Mouse (Mus musculus) embryonic fibroblast, embryonic 13.5 days (primary cell): ENCODE data around the gene Asic4. TPM values are rescaled to one million over a fixed set of nuclear protein-coding genes. Genes with fewer than 3 reads are reported as not detected.

Experiments used
- H3K27ac ChIP-seq: 2 replicates; pipeline ENCODE4 v1.5.1; 2012; ENCODE audit warnings: low read length, control low read depth, inconsistent platforms; ENCODE audit not compliant: insufficient read depth
- H3K4me1 ChIP-seq: 2 replicates; pipeline ENCODE4 v1.6.1; 2011; ENCODE audit warnings: low read length; ENCODE audit not compliant: control insufficient read depth, insufficient read depth
- H3K4me3 ChIP-seq: 2 replicates; pipeline ENCODE4 v1.5.1; 2011; ENCODE audit warnings: mild to moderate bottlenecking, control low read depth, low read length; ENCODE audit not compliant: insufficient read depth
- CTCF ChIP-seq: IDR thresholded peaks from 2 replicates; pipeline ENCODE4 v1.5.1; 2011; ENCODE audit warnings: mild to moderate bottlenecking, control low read depth, low read length, moderate library complexity, borderline replicate concordance; ENCODE audit not compliant: insufficient read depth
- POLR2A ChIP-seq: IDR thresholded peaks from 2 replicates; pipeline ENCODE4 v1.6.1; 2011; ENCODE audit warnings: low read depth, mild to moderate bottlenecking, control low read depth, low read length, moderate library complexity
- polyA plus RNA-seq: library from polyadenylated mRNA; stranded (reverse); fragments of >200 nt; gene quantifications from 2 replicates; pipeline ENCODE4 v1.2.4, GENCODE M21; 2011; ENCODE audit warnings: low read depth; ENCODE audit not compliant: missing spikeins, insufficient read length

Asic4 gene
- polyA plus RNA-seq, 1 experiment = not detected

DNA sequence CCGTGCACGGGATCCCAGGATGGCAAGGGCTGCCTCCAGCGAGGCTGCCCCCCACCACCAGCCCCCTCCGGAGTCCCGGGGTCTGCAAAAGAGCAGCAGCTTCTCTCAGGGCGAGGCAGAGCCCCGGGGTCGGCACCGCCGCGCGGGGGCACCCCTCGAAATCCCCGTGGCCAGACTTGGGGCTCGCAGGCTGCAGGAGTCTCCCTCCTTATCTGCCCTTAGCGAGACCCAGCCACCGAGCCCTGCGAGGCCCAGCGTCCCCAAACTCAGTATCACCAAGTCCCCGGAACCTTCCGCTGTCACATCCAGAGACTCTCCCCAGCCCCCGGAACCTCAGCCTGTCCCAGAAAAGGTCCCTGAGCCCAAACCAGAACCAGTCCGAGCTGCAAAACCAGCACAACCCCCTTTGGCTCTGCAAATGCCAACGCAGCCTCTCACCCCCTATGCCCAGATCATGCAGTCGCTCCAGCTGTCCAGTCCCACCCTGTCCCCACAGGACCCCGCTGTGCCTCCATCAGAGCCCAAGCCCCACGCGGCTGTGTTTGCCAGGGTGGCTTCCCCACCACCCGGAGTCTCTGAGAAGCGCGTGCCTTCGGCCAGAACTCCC lies 27.9 kb upstream of the Asic4 start:
- no peak overlapping the region for H3K4me3 ChIP-seq
- no peak overlapping the region for H3K27ac ChIP-seq
- no peaks in the 10 kb centered on the region for H3K4me1 ChIP-seq
- no peak for TF ChIP-seq POLR2A
- no peak for TF ChIP-seq CTCF

GRCm38 (mm10) chr1:75422823-75423471 lies 27.3 kb upstream of the Asic4 start:
- Histone ChIP-seq H3K4me1 (no peaks in the 10 kb centered on the region), H3K27ac (no peak overlapping the region), H3K4me3 (no peak overlapping the region)
- no peak for TF ChIP-seq CTCF

DNA sequence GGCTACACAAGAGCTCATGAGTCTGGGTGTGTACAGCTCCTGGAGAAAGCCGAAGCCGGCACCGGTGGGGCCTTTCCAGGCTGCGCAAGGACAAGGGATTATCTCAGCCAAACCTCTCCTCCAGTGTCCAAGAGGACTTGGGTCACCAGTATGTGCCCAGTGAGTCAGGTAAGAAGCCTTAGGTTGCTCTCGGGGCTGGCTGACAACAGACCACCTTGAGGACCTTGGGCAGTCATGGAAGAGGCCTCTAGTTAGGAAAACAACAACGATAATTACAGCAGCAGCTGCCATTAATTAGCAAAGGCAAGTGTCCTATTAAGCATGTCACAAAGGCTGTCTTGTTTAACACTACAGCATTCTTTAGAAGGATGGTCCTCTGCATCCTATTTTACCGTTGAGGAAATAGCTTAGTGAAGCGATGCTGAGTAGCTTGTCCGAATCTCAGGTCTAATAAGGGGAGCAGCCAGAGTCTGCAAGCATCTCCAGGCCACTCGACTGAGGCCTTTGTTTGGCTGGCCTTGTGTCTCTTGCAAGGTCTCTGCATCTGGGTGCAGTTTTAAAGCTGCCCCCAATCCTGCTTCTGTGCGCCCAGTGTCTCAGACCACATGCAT lies 26.4 kb upstream of the Asic4 start:
- TF ChIP-seq POLR2A = no peak
- TF ChIP-seq CTCF = no peak
- H3K4me1 ChIP-seq = no peaks in the 10 kb centered on the region
- no peak overlapping the region for H3K4me3 ChIP-seq
- no peak overlapping the region for H3K27ac ChIP-seq

DNA sequence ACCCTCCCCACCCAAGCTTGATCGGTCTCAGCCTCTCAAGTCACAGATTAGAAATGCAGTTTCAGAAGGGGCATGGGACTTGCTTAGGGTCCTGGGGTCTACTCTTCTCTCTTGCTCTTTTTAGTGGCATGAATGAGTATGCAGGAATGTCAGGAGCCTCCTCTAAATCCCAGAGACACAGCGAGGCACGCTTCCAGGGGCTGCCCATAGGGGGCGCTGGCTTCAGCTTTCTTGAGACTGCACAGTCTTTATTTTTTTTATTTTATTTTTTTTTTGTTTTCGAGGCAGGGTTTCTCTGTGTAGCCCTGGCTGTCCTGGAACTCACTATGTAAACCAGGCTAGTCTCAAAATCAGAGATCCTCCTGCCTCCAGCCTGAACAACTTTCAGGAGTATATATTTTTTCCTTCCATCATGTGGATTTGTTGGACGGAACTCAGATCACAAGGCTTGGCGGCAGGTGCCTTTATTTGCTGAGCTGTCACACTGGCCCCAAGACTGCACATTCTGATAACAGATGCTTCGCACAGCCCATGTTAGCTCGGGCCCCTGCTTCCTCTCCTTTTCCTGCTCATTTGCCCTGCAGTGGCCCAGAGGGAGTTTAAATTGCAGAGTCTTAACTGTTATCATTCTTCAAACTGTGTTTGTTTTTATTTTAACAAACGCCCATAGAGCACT lies 24.3 kb upstream of the Asic4 start:
- no peaks in the 10 kb centered on the region for H3K4me1 ChIP-seq
- no peak for TF ChIP-seq POLR2A
- TF ChIP-seq CTCF = peak; percentile 49

DNA sequence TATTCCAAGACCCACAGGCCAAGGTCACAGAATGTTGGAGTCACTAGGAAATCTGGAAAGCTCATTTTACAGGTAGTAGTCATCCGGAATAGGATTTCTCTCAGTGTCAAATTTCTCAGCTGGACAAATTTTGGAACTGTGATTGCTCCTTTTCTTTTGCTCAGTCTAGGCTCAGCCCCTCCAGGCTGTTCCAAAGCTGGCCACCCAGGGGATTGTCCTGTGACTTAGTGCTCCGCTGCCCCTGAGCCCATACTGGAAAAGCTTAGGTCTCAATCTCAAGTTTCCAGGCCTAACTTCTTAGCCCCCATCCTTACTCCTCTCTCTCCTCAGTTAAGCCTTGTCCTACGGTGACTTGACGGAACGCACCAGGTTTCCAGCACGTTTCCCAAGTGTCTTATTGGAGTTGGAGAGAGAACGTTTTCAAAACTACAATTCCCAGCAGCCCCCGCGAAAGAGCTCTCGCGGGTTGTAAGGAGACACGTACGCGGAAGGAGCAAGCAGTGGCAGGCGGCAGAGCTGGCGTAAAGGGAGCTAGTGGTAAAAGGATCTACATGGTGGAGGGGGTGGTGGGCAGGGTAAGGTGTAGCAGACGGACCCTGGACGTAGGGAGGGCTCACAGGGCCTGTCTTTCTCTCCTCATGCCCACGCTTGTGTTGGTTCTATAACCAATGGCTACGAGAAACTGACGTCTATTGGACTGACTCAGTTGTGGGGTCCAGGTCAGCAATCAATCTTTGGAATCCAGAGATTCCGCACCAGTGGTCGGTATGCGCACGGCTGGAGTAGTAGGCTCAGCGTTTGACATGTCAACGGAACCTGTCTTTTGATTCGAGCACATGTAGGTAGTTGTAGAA lies 14.5 kb upstream of the Asic4 start, which contains the start of gene Gmppa:
Gmppa (plus strand) TSS at position 456 of the 854 bp plus-strand sequence.
- Histone ChIP-seq H3K4me3 (peak within 1 kb of the TSS; percentile 84), H3K4me1 (no peaks in the 10 kb centered on the region), H3K27ac (peak within 1 kb of the TSS; percentile 46)
- TF ChIP-seq POLR2A = peak; percentile 95
- TF ChIP-seq CTCF = no peak

More for the DNA sequence above, 24.3 kb upstream of the Asic4 start:
- H3K4me3 ChIP-seq = no peak overlapping the region
- no peak overlapping the region for H3K27ac ChIP-seq

DNA sequence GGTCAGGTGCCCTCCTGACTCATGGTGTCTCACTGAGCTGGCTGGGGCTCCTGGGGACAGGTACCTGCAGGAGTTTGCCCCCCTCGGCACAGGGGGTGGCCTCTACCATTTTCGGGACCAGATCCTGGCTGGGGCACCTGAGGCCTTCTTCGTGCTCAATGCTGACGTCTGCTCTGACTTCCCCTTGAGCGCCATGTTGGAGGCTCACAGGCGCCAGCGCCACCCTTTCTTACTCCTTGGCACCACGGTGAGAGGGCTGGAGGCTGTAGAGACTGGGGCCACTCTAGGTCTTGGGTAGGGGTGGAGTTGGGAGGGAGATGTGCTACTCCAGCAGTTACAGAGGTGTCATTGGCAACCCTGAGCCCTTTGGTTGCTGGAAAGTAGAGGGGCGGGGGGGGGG lies 11.5 kb upstream of the Asic4 start:
- no peak overlapping the region for H3K4me3 ChIP-seq
- TF ChIP-seq POLR2A (no peak), CTCF (no peak)
- H3K4me1 ChIP-seq = no peaks in the 10 kb centered on the region

DNA sequence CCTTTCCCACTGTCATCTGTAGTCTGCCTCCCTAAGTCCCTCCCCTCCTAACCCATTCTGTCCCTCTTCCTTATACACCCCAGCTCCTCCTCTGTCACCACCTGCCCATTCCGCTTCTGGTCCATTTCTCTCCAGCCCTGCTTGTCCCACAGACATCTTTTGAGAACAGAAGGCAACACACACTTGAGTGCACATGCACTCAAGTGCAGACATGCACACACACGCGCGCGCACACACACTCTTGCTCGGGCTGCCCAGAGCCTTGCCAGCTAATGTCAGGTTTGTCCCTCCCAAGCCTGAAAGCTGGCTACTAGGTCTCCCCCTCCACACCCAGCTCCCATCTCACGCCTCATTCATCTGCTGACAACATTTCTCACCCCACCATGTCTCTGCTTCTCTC lies 9.6 kb upstream of the Asic4 start:
- H3K4me3 ChIP-seq = no peak overlapping the region
- no peak overlapping the region for H3K27ac ChIP-seq
- TF ChIP-seq CTCF (no peak), POLR2A (no peak)
- no peaks in the 10 kb centered on the region for H3K4me1 ChIP-seq

More for the DNA sequence above, 11.5 kb upstream of the Asic4 start:
- H3K27ac ChIP-seq = no peak overlapping the region

DNA sequence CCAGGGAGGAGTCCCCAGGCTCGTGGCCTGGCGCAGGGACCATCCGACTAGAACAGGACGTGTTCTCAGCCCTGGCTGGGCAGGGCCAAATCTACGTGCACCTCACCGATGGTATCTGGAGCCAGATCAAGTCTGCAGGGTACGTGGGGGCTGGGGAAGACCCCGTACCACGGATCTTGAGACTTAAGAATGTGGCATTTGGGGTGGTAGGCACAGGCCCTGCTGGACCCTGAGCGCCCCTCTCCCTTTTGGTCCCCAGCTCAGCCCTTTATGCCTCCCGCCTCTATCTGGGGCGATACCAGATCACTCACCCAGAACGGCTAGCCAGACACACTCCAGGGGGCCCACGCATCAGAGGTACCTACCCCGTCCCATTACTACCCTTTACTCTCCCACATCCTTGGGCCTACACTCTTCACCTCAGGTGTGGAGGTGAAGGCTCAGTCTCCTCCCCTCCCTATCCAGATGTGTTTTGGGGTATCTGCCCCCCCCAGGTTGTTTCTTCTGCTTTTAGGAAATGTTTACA lies 8.7 kb upstream of the Asic4 start:
- no peak overlapping the region for H3K4me3 ChIP-seq
- H3K27ac ChIP-seq = no peak overlapping the region
- H3K4me1 ChIP-seq = no peaks in the 10 kb centered on the region
- TF ChIP-seq CTCF (no peak), POLR2A (no peak)

DNA sequence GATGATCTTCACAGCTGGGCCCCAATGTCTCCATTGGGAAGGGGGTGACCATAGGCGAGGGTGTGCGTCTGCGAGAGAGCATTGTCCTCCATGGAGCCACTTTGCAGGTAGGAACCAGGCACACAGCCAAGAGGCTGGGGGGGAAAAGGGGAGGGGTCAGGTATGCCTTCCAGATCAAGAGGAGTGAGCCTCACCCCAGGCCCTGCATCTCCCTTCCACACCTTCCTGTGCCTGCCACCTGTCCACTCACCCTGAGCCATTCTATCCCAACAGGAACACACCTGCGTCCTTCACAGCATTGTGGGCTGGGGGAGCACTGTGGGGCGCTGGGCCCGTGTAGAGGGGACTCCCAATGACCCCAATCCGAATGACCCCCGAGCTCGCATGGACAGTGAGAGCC lies 8.1 kb upstream of the Asic4 start:
- no peak for TF ChIP-seq POLR2A
- no peak for TF ChIP-seq CTCF
- Histone ChIP-seq H3K4me3 (no peak overlapping the region), H3K27ac (no peak overlapping the region), H3K4me1 (no peaks in the 10 kb centered on the region)
